Mouse (Mus musculus): ENCODE results near the gene Supt6. TPM values are rescaled to one million over a fixed set of nuclear protein-coding genes. Genes with fewer than 3 reads are reported as not detected.

Supt6 gene
- total and polyA plus RNA-seq, 3 experiments: 39.6 to 93.2 (median 59.8) TPM

- Histone ChIP-seq H3K36me3 (ENCODE audit: control insufficient read depth in 1 of 2, insufficient read depth in 2 of 2, low read length in 2 of 2) (peaks cover 12 to 32% of the 10 kb centered on the region in 2 experiments), H3K9ac (ENCODE audit: control insufficient read depth, low read depth, low read length, poor library complexity, severe bottlenecking) (peak overlapping the region; percentile 89), H3K27ac (ENCODE audit: control insufficient read depth, low read depth, low read length) (peak overlapping the region; percentile 96), H3K4me1 (ENCODE audit: control insufficient read depth in 1 of 2, insufficient read depth in 2 of 2, low read length in 2 of 2) (peaks cover 4 to 19% of the 10 kb centered on the region in 2 experiments; a peak in 2 of 4 replicates), H3K9me3 (replicated peaks; ENCODE audit: insufficient read depth, low read length) (no peaks in the 10 kb centered on the region), H3K4me3 (ENCODE audit: control insufficient read depth in 1 of 2, insufficient read depth in 1 of 2, low read depth in 2 of 2, low read length in 2 of 2) (peak overlapping the region; percentile 43 to 81), H3K27me3 (ENCODE audit: control insufficient read depth in 1 of 2, insufficient read depth in 2 of 2, low read length in 2 of 2) (no peaks in the 10 kb centered on the region), H3K79me2 (ENCODE audit: control insufficient read depth, insufficient read depth, low read length, poor library complexity) (peaks cover 32% of the 10 kb centered on the region)
- peak; percentile 97 for DNase-seq (ENCODE audit: low read depth, low spot score)
- TF ChIP-seq POLR2A (IDR thresholded peaks at IDR 0.05; ENCODE audit: control insufficient read depth in 1 of 2, insufficient read depth in 1 of 2, low read depth in 1 of 2, low read length in 2 of 2, poor library complexity in 1 of 2) (peak; percentile 34 to 53; a peak in 2 of 4 replicates), RCOR1 (IDR thresholded peaks at IDR 0.05; ENCODE audit: low read depth, low read length) (peak; percentile 41; the same call in 1 of the 2 replicates), BHLHE40 (IDR thresholded peaks at IDR 0.05; ENCODE audit: borderline replicate concordance, low read depth, low read length) (peak; percentile 47; the same call in 1 of the 2 replicates), RAD21 (IDR thresholded peaks at IDR 0.05; ENCODE audit: low read depth, low read length) (no peak), MAFK (IDR thresholded peaks at IDR 0.05; ENCODE audit: borderline replicate concordance, low read depth, low read length) (no peak), CTCF (IDR thresholded peaks at IDR 0.05 in 2 of 3, conservative IDR thresholded peaks at IDR 0.05 in 1 of 3; ENCODE audit: control insufficient read depth in 1 of 3, insufficient read depth in 1 of 3, low read depth in 2 of 3, low read length in 3 of 3, poor library complexity in 1 of 3, severe bottlenecking in 1 of 3) (no peak), MEF2A (IDR thresholded peaks at IDR 0.05; ENCODE audit: extremely low read depth, insufficient replicate concordance, low read depth, low read length, poor library complexity, severe bottlenecking) (no peak), UBTF (IDR thresholded peaks at IDR 0.05; ENCODE audit: borderline replicate concordance, insufficient read depth, low read depth, low read length) (no peak), SIN3A (IDR thresholded peaks at IDR 0.05; ENCODE audit: low read length) (peak; percentile 2), NELFE (IDR thresholded peaks at IDR 0.05; ENCODE audit: low read depth, low read length) (peak; percentile 5), ZKSCAN1 (IDR thresholded peaks at IDR 0.05; ENCODE audit: low read depth, low read length) (no peak), CHD1 (IDR thresholded peaks at IDR 0.05; ENCODE audit: low read depth, low read length) (no peak), ELF1 (IDR thresholded peaks at IDR 0.05; ENCODE audit: low read depth, low read length) (no peak), EP300 (IDR thresholded peaks at IDR 0.05; ENCODE audit: low read depth in 1 of 2, low read length in 2 of 2) (peak in 1 of 2 experiments; percentile 42; a peak in 1 of 4 replicates), TBP (IDR thresholded peaks at IDR 0.05; ENCODE audit: low read depth, low read length) (peak; percentile 67), ZC3H11A (IDR thresholded peaks at IDR 0.05; ENCODE audit: low read depth, low read length) (no peak), POLR2AphosphoS2 (IDR thresholded peaks at IDR 0.05; ENCODE audit: low read length) (peak; percentile 88), NRF1 (IDR thresholded peaks at IDR 0.05; ENCODE audit: insufficient read depth, low read depth, low read length, poor library complexity, severe bottlenecking) (peak; percentile 60), ZMIZ1 (IDR thresholded peaks at IDR 0.05; ENCODE audit: low read depth, low read length) (peak; percentile 81; the same call in 1 of the 2 replicates), MAX (IDR thresholded peaks at IDR 0.05; ENCODE audit: low read length) (peak; percentile 74), MYB (IDR thresholded peaks at IDR 0.05; ENCODE audit: low read depth, low read length) (no peak), GATA1 (IDR thresholded peaks at IDR 0.05; ENCODE audit: low read depth, low read length) (no peak), POLR2AphosphoS5 (IDR thresholded peaks at IDR 0.05; ENCODE audit: borderline replicate concordance, low read depth, low read length) (peak; percentile 92), TAL1 (IDR thresholded peaks at IDR 0.05; ENCODE audit: low read length) (no peak), USF2 (IDR thresholded peaks at IDR 0.05; ENCODE audit: borderline replicate concordance in 1 of 2, insufficient read depth in 1 of 2, low read depth in 1 of 2, low read length in 2 of 2) (no peak), MXI1 (IDR thresholded peaks at IDR 0.05; ENCODE audit: low read depth, low read length) (peak; percentile 85; the same call in 1 of the 2 replicates), MYC (IDR thresholded peaks at IDR 0.05; ENCODE audit: low read depth, low read length) (peak; percentile 78; the same call in 1 of the 2 replicates), HCFC1 (IDR thresholded peaks at IDR 0.05; ENCODE audit: low read depth, low read length) (peak; percentile 71; the same call in 1 of the 2 replicates), GABPA (IDR thresholded peaks at IDR 0.05; ENCODE audit: low read depth, low read length) (no peak), ETS1 (IDR thresholded peaks at IDR 0.05; ENCODE audit: low read depth, low read length) (peak; percentile 50; the same call in 1 of the 2 replicates), ZNF384 (IDR thresholded peaks at IDR 0.05; ENCODE audit: low read depth, low read length) (no peak), JUND (IDR thresholded peaks at IDR 0.05; ENCODE audit: low read depth, low read length) (no peak), KAT2A (conservative IDR thresholded peaks at IDR 0.05; ENCODE audit: low read depth, low read length) (no peak), CHD2 (IDR thresholded peaks at IDR 0.05; ENCODE audit: low read length) (peak; percentile 77), TCF12 (IDR thresholded peaks at IDR 0.05; ENCODE audit: low read depth, low read length) (no peak; the same call in 1 of the 2 replicates), SMC3 (IDR thresholded peaks at IDR 0.05; ENCODE audit: low read depth, low read length) (peak; percentile 15)
Observed at GRCm38 (mm10) chr11:78178859-78179437, 66.8 kb downstream of the Supt6 start.
